Mouse (Mus musculus): ENCODE results near the gene Lrit2. TPM values are rescaled to one million over a fixed set of nuclear protein-coding genes. Genes with fewer than 3 reads are reported as not detected.

Gene Lrit2
- polyA plus RNA-seq (2015; fragmentation: Nextera tagmentation; extraction: Ambion mirVana) = not detected in 2 replicates

GRCm38 (mm10) chr14:37067629-37068028, at the start of gene Lrit2:
TSS of gene Lrit2 (plus strand) at chr14:37067929.
- no peaks in the 10 kb centered on the region for H3K4me1 ChIP-seq (ENCODE audit: insufficient read depth, low read length)
- 84% methylated on average over 5 of the region's 5 CpGs for WGBS
- H3K9me3 ChIP-seq (ENCODE audit: low read length) = no peaks in the 10 kb centered on the region
- no peak within 1 kb of the TSS for H3K4me2 ChIP-seq (replicated peaks; ENCODE audit: low read depth, low read length)
- no peak within 1 kb of the TSS for H3K4me3 ChIP-seq (ENCODE audit: low read length)
- no peaks in the 10 kb centered on the region for H3K36me3 ChIP-seq (ENCODE audit: insufficient read depth, low read length)
- no peak for ATAC-seq (ENCODE audit: low FRiP score, low TSS enrichment)
- no peak within 1 kb of the TSS for H3K27ac ChIP-seq (ENCODE audit: low read length)
- no peaks in the 10 kb centered on the region for H3K27me3 ChIP-seq (ENCODE audit: insufficient read depth, low read length)
- H3K9ac ChIP-seq (replicated peaks; ENCODE audit: low read length) = no peak within 1 kb of the TSS

GRCm38 (mm10) chr14:37027248-37027933, 40.3 kb upstream of the Lrit2 start:
- no peaks in the 10 kb centered on the region for H3K27me3 ChIP-seq (ENCODE audit: insufficient read depth, low read length)
- H3K9me3 ChIP-seq (ENCODE audit: low read length) = no peaks in the 10 kb centered on the region
- ATAC-seq (ENCODE audit: low FRiP score, low TSS enrichment) = no peak
- WGBS = 71% methylated on average over 4 of the region's 4 CpGs
- H3K4me3 ChIP-seq (ENCODE audit: low read length) = no peak overlapping the region
- H3K27ac ChIP-seq (ENCODE audit: low read length) = no peak overlapping the region
- H3K4me2 ChIP-seq (replicated peaks; ENCODE audit: low read depth, low read length) = no peak overlapping the region
- no peak overlapping the region for H3K9ac ChIP-seq (replicated peaks; ENCODE audit: low read length)
- H3K36me3 ChIP-seq (ENCODE audit: insufficient read depth, low read length) = no peaks in the 10 kb centered on the region
- no peaks in the 10 kb centered on the region for H3K4me1 ChIP-seq (ENCODE audit: insufficient read depth, low read length)

DNA sequence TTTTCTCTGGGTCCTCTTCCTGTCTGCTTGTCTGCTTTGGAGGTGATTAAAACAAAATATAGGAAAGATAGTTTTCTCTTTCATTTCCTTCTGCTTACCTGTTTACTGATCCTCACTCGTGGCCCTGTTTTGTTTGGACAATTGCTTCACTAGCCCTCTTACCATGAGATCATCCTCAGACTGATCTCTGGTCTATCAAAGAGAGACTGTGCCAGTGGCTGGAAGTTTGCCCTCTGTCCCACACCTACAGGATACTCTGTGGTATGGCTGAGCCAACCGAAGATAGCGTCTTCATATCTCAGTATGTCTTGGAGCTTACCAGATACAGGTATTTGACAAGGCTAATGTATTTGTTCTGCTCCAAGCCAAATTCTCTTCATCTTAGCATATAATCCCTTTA, 39.8 kb upstream of the Lrit2 start:
- ATAC-seq (ENCODE audit: low FRiP score, low TSS enrichment) = no peak
- WGBS = 92% methylated on average over 3 of the region's 3 CpGs

GRCm38 (mm10) chr14:37028555-37028954, 39.2 kb upstream of the Lrit2 start:
- Histone ChIP-seq H3K27ac (ENCODE audit: low read length) (no peak overlapping the region), H3K4me1 (ENCODE audit: insufficient read depth, low read length) (no peaks in the 10 kb centered on the region), H3K4me3 (ENCODE audit: low read length) (no peak overlapping the region), H3K9me3 (ENCODE audit: low read length) (no peaks in the 10 kb centered on the region), H3K4me2 (replicated peaks; ENCODE audit: low read depth, low read length) (no peak overlapping the region), H3K36me3 (ENCODE audit: insufficient read depth, low read length) (no peaks in the 10 kb centered on the region), H3K27me3 (ENCODE audit: insufficient read depth, low read length) (no peaks in the 10 kb centered on the region), H3K9ac (replicated peaks; ENCODE audit: low read length) (no peak overlapping the region)
- WGBS = 86% methylated on average over 3 of the region's 3 CpGs
- no peak for ATAC-seq (ENCODE audit: low FRiP score, low TSS enrichment)

More for the DNA sequence above, 39.8 kb upstream of the Lrit2 start:
- Histone ChIP-seq H3K4me3 (ENCODE audit: low read length) (no peak overlapping the region), H3K27ac (ENCODE audit: low read length) (no peak overlapping the region), H3K9ac (replicated peaks; ENCODE audit: low read length) (no peak overlapping the region), H3K4me1 (ENCODE audit: insufficient read depth, low read length) (no peaks in the 10 kb centered on the region), H3K36me3 (ENCODE audit: insufficient read depth, low read length) (no peaks in the 10 kb centered on the region), H3K27me3 (ENCODE audit: insufficient read depth, low read length) (no peaks in the 10 kb centered on the region), H3K9me3 (ENCODE audit: low read length) (no peaks in the 10 kb centered on the region), H3K4me2 (replicated peaks; ENCODE audit: low read depth, low read length) (no peak overlapping the region)

DNA sequence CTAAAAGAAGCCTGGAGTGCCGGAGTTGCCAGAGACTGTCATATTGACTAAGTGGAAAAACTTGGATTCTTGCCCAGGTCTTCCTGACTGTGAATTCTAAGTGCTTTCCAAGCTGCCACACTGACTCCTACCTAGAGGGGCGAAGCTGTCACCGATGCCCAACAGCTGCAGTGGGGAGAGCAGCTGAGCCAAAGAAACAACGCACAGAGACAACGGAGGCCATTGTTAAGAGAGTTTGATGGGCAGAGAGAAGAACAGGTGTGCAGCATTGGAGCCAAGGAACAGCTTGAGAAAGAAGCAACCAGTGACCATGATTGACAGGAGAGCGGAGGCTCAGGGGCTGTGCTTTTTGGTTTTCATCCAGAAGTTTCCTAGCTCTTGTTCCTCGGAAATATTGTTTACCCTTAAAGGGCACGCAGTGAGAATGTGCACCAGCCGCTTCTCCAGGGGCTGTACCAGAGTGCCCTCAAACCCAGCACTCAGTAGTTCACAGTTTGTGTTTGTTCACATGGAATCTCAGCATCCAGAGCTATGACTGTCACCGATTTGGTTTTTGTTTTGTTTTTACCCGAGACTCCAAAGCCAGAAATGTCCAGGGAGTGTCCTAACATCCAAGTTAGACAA, 35.1 kb upstream of the Lrit2 start:
- H3K4me1 ChIP-seq (ENCODE audit: insufficient read depth, low read length) = no peaks in the 10 kb centered on the region
- WGBS = 75% methylated on average over 11 of the region's 11 CpGs
- ATAC-seq (ENCODE audit: low FRiP score, low TSS enrichment) = no peak
- H3K4me3 ChIP-seq (ENCODE audit: low read length) = no peak overlapping the region
- no peak overlapping the region for H3K27ac ChIP-seq (ENCODE audit: low read length)
- no peaks in the 10 kb centered on the region for H3K27me3 ChIP-seq (ENCODE audit: insufficient read depth, low read length)
- no peaks in the 10 kb centered on the region for H3K36me3 ChIP-seq (ENCODE audit: insufficient read depth, low read length)
- no peak overlapping the region for H3K4me2 ChIP-seq (replicated peaks; ENCODE audit: low read depth, low read length)
- H3K9ac ChIP-seq (replicated peaks; ENCODE audit: low read length) = no peak overlapping the region
- no peaks in the 10 kb centered on the region for H3K9me3 ChIP-seq (ENCODE audit: low read length)

GRCm38 (mm10) chr14:37033241-37033640, 34.5 kb upstream of the Lrit2 start:
- Histone ChIP-seq H3K9ac (replicated peaks; ENCODE audit: low read length) (no peak overlapping the region), H3K4me1 (ENCODE audit: insufficient read depth, low read length) (no peaks in the 10 kb centered on the region), H3K27ac (ENCODE audit: low read length) (no peak overlapping the region), H3K27me3 (ENCODE audit: insufficient read depth, low read length) (no peaks in the 10 kb centered on the region), H3K36me3 (ENCODE audit: insufficient read depth, low read length) (no peaks in the 10 kb centered on the region), H3K4me2 (replicated peaks; ENCODE audit: low read depth, low read length) (no peak overlapping the region), H3K4me3 (ENCODE audit: low read length) (no peak overlapping the region), H3K9me3 (ENCODE audit: low read length) (no peaks in the 10 kb centered on the region)
- ATAC-seq (ENCODE audit: low FRiP score, low TSS enrichment) = no peak
- 14% methylated on average over 7 of the region's 7 CpGs for WGBS

DNA sequence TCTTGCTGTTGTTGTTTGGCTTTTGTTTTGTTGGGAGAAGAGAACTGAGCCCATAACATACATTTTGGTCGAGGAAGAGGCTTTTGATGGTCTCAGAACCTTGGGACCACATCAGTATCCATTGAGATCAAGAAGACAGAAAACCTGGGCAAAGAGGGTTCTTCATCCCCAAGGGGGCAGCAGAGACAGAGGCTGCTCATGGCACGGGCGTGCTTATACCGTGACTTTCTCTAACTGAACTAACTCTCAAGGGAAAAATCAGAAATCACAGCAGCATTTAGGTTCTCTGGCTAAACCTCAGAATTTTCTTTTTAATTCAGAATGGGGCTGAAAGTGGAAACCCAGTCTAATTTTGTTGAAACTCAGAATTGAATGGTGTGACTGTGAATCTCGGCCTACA, 33.3 kb upstream of the Lrit2 start:
- H3K27ac ChIP-seq (ENCODE audit: low read length) = no peak overlapping the region
- no peaks in the 10 kb centered on the region for H3K36me3 ChIP-seq (ENCODE audit: insufficient read depth, low read length)
- H3K9ac ChIP-seq (replicated peaks; ENCODE audit: low read length) = no peak overlapping the region
- ATAC-seq (ENCODE audit: low FRiP score, low TSS enrichment) = no peak
- H3K4me3 ChIP-seq (ENCODE audit: low read length) = no peak overlapping the region
- no peaks in the 10 kb centered on the region for H3K27me3 ChIP-seq (ENCODE audit: insufficient read depth, low read length)
- H3K4me1 ChIP-seq (ENCODE audit: insufficient read depth, low read length) = no peaks in the 10 kb centered on the region
- WGBS = 45% methylated on average over 5 of the region's 5 CpGs
- H3K4me2 ChIP-seq (replicated peaks; ENCODE audit: low read depth, low read length) = no peak overlapping the region
- no peaks in the 10 kb centered on the region for H3K9me3 ChIP-seq (ENCODE audit: low read length)

- H3K36me3 ChIP-seq (ENCODE audit: insufficient read depth, low read length) = no peaks in the 10 kb centered on the region
- no peak within 1 kb of the TSS for H3K4me2 ChIP-seq (replicated peaks; ENCODE audit: low read depth, low read length)
- no peak within 1 kb of the TSS for H3K4me3 ChIP-seq (ENCODE audit: low read length)
- no peaks in the 10 kb centered on the region for H3K27me3 ChIP-seq (ENCODE audit: insufficient read depth, low read length)
- WGBS = 61% methylated on average over 1 of the region's 1 CpGs
- no peaks in the 10 kb centered on the region for H3K4me1 ChIP-seq (ENCODE audit: insufficient read depth, low read length)
- no peak within 1 kb of the TSS for H3K9ac ChIP-seq (replicated peaks; ENCODE audit: low read length)
- no peaks in the 10 kb centered on the region for H3K9me3 ChIP-seq (ENCODE audit: low read length)
- no peak within 1 kb of the TSS for H3K27ac ChIP-seq (ENCODE audit: low read length)
- no peak for ATAC-seq (ENCODE audit: low FRiP score, low TSS enrichment)
These were observed 18.8 kb upstream of the Lrit2 start, which contains the start of gene Rgr for GRCm38 (mm10) chr14:37048914-37049410. TSS of gene Rgr (minus strand) at chr14:37048964.

DNA sequence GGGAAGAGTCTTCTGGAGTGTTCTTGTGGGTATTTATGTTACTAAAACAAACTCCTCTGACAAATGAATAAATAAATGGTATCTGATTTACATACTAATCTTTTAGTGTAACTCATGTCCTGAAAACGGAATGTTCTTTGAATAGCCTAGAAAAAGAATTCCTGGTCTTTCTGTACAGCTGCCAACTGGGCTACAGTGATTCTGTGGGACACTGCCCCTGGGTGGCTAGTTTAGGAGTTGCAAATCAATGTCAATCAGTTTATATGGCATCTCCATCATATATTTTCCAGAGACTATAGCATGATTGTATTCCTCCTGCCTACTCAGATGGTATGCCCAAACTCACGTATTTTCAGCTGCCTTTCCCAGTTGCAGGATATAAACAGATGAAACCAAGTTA, 2.9 kb upstream of the Lrit2 start:
- Histone ChIP-seq H3K4me1 (ENCODE audit: insufficient read depth, low read length) (no peaks in the 10 kb centered on the region), H3K4me3 (ENCODE audit: low read length) (no peak overlapping the region), H3K36me3 (ENCODE audit: insufficient read depth, low read length) (no peaks in the 10 kb centered on the region), H3K27ac (ENCODE audit: low read length) (no peak overlapping the region), H3K4me2 (replicated peaks; ENCODE audit: low read depth, low read length) (no peak overlapping the region), H3K9me3 (ENCODE audit: low read length) (no peaks in the 10 kb centered on the region), H3K27me3 (ENCODE audit: insufficient read depth, low read length) (no peaks in the 10 kb centered on the region), H3K9ac (replicated peaks; ENCODE audit: low read length) (no peak overlapping the region)
- 63% methylated on average over 2 of the region's 2 CpGs for WGBS
- no peak for ATAC-seq (ENCODE audit: low FRiP score, low TSS enrichment)

- 64% methylated on average over 2 of the region's 2 CpGs for WGBS
- no peak for ATAC-seq (ENCODE audit: low FRiP score, low TSS enrichment)
- no peak overlapping the region for H3K4me3 ChIP-seq (ENCODE audit: low read length)
- no peaks in the 10 kb centered on the region for H3K27me3 ChIP-seq (ENCODE audit: insufficient read depth, low read length)
- H3K4me1 ChIP-seq (ENCODE audit: insufficient read depth, low read length) = no peaks in the 10 kb centered on the region
- no peak overlapping the region for H3K27ac ChIP-seq (ENCODE audit: low read length)
- H3K9me3 ChIP-seq (ENCODE audit: low read length) = no peaks in the 10 kb centered on the region
- H3K4me2 ChIP-seq (replicated peaks; ENCODE audit: low read depth, low read length) = no peak overlapping the region
- H3K36me3 ChIP-seq (ENCODE audit: insufficient read depth, low read length) = no peaks in the 10 kb centered on the region
- H3K9ac ChIP-seq (replicated peaks; ENCODE audit: low read length) = no peak overlapping the region
These were observed 1.1 kb upstream of the Lrit2 start for GRCm38 (mm10) chr14:37066636-37067035.

Data from kidney, embryonic 16.5 days (tissue).